Mouse (Mus musculus) left cerebral cortex, postnatal 4 days (tissue): ENCODE measurements around the gene Adgrg5. TPM values are rescaled to one million over a fixed set of nuclear protein-coding genes. Genes with fewer than 3 reads are reported as not detected.

Experiments
- DNase-seq: peaks from one replicate; pipeline ENCODE4 v3.0.0-alpha.2; 2022
- intact Hi-C: fragments of 180-260 bp; cut with DNase I; formaldehyde crosslinking; loops from one replicate; pipeline ENCODE4 v1.15.1; 2025
- total RNA-seq, 2 experiments: library from RNA; stranded (reverse); gene quantifications; 2 replicates each; pipeline ENCODE4 v1.2.3; 2021

Adgrg5 gene
- total RNA-seq, 2 experiments from 2014 or later, result 0.74 TPM; not detected in 1

DNA sequence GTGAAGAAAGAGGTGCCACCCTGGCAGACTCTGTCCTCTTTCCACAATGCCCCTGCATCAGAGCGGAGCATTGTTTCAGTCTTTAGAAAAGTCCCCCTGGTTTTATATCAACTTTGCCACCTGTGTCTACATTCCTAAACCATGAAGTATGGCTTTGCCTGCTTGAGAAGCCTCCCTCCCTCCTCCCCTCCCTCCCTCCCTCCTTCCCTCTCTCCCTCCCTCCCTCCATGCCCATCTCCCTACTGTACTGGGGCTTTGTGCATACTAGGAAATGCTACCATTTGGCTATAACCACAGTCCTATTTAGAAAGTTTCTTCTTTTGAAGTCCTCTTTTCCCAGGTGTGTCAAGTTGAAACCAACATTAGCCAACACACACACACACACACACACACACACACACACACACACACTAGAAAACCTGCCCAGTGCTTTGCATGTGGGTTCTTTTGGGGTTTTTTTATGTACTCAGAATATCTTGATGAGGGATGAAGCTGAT, 32.6 kb downstream of the Adgrg5 start:
- intact Hi-C loops, result no loop called here
- DNase-seq, result no peak

DNA sequence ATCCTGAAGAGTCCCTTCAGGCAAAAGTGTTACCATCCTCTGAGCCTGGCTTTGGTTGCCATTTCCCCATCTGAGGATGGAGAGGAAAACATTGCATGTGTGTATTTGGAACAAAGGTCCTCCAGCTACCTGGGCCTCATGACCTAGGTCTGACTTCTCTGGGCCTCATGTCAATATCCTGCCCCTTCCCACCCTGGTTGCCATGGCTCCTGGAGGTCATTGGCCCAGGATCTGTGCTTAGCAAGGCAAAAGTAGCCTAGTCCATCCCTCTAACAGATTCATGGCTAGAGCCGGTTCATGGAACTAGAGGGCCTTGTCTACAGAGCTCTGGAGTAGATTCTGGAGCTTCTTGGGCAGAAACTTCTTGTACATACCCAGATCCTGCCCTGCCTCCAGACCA, 38.7 kb downstream of the Adgrg5 start:
- intact Hi-C loops, result no loop called here
- no peak for DNase-seq

DNA sequence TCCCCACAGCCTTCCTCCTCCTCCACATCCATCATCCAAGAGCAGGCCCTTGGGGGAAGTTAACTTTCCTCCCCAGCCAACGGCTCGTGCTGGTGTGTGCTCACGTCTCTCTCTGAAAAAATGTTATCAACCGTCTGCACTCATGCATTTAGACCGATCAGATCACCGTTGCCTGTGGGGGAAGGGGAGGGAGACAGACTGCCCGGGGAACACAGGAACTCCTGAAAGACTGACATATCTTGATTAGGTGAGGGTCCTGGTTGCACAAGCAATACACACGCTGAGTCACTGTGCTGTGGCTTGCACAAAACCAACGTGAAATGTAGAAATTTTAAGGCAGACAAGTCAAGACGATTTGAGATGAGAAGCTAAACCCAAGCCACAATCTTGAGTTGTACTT, 41.3 kb downstream of the Adgrg5 start:
- DNase-seq, result no peak
- intact Hi-C loops, result no loop called here

DNA sequence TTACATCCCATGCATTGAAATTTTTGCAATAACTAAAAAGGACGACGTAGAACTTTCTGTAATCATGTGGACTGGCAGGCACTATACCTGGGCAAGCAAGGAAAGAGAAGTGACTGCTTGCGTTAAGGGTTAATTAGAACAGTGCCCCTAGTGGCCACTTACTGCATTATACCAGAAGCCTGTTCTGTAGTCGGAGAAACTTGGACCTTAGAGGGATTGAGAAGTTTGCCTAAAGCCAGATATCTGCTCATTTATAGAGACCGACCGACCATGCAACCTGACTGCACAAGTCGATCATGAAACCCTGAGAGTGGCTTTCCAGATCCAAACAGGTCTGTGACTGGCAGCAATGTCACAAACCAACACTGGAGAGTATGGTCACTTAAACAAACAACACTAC, 43.1 kb downstream of the Adgrg5 start:
- intact Hi-C loops, result no loop called here
- DNase-seq, result no peak

DNA sequence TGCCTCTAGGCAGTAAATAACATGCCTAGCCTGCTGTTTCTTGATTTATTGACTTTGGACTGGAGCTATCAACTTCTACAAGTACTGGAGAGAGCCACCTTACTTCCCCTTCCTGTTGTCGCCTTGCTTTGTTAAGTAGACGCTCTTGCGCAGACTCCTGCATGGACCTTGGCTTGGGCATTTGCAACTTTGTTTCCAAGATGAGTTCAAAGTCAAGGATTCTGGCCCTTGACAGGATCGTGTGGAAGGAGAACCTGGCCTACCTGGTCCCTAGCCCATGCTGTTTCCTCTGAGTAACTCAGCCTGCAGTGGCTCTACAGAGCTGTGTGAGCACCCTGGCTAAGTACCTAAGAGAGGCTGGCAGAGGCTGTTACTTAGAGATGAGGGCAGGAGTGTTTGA, 43.6 kb downstream of the Adgrg5 start:
- no peak for DNase-seq
- intact Hi-C loops, result no loop called here

DNA sequence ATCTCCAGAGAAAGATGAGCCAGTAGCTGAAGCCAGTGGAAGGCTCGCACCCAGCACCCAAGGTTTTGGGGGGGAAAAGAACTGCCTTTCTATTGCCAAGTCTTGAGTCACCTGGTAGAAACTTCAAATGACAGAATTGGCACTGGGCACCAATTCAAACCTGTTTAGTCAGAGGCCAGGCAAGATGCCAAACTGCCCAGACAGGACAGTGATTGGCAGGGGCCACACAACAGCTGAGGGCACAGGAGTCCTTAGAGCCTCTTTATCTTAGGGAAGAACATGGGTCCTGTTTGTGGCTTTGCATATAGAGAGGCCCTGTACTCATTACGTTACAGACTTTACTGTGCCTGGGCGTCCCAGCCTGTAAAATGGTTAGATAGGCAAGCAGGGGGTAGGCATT, 44.1 kb downstream of the Adgrg5 start:
- intact Hi-C loops, result no loop called here
- no peak for DNase-seq

DNA sequence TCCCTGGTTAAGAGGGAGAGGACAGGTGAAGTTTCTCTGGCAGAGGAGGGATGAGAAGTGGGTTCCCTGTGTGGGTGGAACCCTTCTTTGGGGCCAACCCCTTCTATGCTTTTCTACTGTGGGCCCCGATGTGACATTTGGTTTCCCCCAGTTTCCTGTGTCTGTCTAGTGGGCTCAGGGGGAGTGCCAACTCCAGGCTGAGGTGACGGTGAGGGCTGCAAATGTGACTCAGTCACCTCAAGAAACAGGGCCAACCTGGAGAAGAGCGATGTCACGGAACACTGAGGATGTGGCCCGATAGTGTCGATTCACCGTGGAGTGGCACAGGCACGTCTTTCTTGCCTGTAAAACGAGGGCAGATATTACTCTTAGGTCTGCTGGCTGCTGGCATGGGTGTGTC, 49.8 kb downstream of the Adgrg5 start:
- no peak for DNase-seq
- intact Hi-C loops, result no loop called here

DNA sequence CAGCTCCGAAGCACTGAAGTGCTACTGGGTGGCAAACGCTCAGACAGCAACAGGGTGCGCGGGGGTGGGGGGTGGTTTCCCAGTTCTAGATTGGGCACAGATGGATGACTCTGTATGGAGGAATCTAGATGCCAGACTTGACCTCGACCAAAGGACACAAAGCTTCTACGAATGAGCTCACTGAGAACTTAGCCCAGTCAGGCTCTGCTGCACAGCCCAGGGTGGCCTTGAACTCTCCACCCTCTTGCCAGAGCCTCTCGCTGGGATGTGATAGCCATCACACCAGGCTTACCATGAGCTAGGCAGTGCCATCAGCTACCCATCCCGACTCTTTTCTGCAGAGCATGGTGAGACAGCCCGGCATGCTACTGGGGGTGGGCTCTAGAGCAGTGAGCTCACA, 50.3 kb downstream of the Adgrg5 start:
- DNase-seq, result no peak
- intact Hi-C loops, result no loop called here

DNA sequence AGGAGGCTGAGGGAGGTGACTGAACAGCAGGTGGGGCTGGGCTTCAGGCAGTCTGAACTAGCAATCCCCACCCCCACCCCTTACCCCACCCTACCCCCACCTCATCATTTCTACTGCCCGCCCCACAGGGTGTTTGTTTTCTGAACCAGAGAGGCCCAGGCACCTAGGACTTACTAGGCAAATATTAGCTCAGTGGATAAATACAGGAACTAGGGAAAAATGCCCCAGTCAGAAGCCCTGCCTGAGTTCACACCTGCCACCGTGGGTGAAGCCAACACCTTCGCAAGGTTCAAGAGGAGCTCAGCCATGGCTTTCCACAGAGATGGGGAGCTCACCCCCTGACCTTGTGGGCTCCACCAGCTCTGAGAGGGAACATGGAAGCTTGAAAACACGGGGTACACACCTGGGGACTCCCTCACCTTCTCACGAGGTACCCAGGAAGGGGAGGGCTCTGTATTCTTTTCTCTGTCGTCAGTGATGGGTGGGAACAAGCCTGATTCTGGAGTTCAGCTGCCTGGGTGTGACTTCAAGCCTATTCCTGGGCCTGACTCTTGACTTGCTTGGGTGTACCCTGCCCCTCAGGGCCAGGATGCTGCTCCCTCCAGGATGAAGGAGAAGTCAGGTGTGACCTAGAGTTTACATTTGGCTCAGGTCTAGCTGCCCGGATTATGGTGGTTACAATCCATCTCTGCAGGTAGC, 51.1 kb downstream of the Adgrg5 start, which contains the start of gene Adgrg1:
Gene Adgrg1, plus strand, starts transcription at position 285 of the 699 bp plus-strand sequence.
- intact Hi-C loops, result no loop called here
- no peak for DNase-seq

DNA sequence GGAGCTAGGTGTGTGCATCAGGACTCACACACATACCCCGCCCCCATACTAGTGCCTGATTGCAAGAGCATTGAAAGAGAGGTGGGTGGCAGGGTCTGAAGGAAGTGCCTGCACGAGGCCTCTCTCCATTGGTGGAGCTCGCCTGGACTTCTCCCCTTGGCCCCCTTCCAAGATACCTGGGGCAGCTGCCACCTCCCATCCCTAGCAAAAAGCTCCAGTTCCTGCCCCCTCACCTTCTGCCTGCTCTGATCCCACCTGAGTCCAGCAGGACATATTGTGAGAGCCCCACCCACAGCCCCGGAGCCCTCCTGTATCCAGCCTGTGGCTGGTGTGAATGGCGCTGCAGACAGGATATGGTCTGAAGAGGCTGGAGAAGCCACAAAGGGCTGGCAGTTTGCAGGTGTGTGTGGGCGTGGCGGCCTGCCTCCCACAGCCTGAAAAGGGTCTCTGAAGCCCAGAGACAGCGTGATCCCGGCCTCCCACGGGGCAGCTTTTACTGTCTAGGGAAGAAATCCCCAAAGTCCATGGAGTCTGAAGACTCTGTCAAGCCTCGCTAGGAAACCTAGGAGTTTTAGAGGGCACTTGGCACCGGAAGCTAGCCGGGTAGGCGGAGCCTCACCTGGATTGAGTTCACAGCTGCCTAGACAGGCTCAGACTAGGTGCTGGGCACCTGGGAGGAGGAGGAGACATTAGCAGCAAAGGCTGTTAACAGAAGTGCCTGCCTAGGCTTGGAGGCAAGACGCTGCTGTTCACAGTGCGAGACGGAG, 53.3 kb downstream of the Adgrg5 start:
- no peak for DNase-seq
- intact Hi-C loops, result no loop called here

DNA sequence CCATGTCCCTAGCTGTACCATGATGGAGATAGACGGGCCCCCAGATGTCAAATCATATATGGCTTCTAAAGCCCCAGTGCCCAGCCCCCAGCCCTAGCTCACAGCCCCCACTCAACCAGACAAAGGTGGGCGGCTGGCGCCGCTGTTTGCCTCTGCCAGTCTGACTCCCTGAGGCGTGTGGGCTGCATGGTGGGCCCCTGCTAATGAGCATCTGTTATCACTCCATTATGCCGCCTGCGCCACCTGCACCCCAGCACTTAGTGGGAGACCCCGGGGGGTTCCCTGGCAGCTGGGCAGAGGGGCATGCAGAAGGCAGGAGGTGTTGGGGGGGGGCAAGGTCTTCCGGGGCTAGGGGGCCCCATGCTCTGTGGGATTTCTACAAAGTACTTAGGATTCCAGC, 54.6 kb downstream of the Adgrg5 start:
- intact Hi-C loops, result no loop called here
- peak; percentile 66 for DNase-seq

DNA sequence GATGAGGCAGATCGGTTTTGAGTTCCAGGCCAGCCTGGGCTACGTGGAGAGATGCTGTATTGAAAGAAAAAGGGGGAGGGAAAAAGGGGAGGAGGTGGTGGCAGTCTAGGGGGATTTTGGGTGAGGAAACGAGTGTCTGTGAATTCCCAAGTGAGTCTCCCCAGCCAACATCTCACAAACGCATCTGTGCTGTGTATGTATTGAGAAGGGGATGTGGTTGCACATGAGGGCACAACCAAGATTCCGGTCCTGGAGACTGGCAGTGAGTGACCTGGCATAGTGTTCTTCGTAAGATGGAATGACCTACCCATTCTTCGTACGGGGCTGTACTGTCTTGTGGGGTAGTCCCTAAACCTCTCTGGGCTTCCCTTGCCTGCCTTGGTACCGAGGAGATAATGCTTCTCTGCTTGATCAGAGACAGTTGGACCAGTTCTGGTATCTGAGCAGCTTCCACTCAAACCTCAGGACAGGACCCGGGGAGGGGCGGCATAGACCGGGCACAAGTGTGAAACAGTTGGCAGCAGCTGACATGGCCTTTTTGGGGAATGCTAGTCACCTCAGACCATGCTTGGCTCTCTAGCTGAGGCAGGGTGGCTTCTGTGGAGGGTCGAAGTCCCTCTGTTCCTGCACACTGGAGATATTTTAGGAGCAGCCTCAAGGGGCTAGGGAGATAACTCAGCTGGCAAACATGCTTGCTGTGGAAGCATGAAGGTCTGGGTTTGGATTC, 55.3 kb downstream of the Adgrg5 start:
- DNase-seq, result no peak

DNA sequence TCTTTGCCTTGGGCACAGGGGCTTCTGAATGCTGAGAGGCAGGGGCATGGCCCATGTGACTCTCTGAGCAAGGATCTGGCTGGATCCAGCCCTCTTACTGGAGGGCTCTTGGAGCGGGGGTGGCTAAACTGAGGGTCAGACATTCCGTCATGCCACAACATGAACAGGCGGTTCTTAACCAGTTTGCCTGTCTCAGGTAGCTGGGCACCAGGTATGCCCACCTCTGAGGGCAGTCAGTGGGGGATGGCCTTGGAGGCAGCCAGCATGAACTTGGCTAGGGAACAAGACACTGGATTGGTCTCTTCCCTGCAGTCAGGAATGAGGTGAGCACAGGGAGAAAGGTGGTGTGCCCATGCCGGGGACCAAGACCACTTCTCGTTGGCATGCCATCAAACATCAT, 56.7 kb downstream of the Adgrg5 start:
- intact Hi-C loops, result no loop called here
- DNase-seq, result no peak

More for the DNA sequence above, 55.3 kb downstream of the Adgrg5 start:
- intact Hi-C loops, result no loop called here

DNA sequence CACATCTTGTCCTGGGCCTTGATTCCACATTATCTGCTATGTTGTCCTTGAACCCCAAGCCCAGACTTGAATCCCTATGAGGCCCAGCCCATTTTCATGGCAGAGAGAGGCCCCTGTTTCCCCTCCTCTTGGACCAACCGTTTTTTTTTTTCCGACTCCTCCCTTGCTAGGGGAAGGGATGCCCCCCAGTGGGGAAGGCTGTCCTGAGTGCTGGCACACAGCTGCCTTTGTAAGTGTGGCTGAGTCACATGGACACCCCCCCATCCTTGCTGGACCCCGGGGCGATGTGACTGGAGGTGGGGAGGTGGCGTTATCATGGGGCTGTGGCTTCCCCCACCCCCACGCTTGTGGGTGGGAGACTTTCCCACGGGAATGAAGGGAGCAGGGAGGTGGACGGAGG, 57.5 kb downstream of the Adgrg5 start:
- intact Hi-C loops, result no loop called here
- peak; percentile 45 for DNase-seq

DNA sequence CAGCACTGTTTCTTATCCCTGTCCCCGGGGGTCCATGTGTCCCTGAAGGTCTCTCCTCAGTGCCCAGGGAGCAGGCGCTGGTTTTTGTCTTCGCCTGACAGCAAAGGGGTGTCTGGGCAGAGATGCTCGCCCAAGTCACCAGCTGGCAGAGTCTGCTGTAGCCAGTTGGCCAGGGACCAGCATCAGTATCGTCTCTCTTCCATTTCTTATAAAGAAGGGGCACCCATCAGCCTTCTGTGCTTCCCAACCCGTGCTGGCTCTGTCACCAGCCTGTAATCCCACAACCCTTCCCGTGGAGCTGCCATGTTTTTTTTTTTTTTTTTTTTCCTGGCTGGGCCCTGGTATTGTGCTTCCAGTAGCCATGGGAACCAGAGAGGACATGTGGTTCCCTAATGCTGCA, 58.4 kb downstream of the Adgrg5 start:
- intact Hi-C loops, result no loop called here
- peak; percentile 89 for DNase-seq

DNA sequence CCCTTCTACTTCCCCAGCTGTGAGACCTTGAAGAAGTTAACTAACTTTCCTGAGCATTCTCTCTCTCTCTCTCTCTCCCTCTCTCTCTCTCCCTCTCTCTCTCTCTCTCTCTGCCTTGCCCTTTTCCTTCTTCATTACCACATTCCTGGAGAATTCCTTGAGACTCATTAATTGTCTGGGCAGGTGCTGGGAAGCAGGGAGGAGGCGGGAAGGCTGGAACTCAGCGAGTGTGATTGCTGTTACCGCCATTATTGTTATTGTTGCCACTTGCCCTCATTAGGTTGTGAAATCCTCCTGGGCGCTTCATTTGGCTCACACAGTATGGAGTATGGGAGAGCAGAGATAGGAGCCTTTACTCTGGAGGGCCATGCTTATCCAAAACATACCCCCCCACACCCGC, 59.7 kb downstream of the Adgrg5 start:
- intact Hi-C loops, result no loop called here
- DNase-seq, result no peak

DNA sequence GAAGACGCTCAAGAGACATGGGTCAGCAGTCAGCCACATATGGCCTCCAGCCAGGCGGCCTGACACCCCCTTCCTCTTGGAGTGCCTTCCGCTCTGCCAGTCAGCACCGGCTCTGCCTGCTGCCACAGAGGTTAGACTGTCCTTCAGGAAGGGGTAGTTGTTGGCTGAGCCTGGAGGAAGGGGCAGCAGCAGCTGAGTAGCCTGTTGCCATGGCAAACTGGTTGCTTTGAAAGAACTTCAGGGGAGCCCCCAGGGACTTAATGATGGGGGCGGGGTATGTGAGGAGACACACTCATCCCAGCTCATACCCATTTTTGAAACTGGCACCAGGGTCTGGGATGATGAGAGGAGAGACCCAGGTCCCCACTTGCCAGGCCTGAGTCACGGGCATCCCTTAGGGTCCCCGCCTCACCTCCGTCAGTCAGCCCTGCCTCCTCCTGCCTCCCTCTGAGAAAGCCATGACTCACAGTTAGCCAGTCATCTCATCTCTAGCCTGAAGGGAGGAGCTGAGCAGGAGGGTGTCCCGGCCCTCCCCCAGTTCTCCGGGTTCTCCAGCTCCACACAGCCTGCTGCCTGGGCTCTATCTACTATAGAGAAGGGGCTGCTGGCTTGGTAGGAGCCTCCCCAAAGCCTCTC, 60.5 kb downstream of the Adgrg5 start:
- DNase-seq, result peak; percentile 84
- intact Hi-C loops, result no loop called here

DNA sequence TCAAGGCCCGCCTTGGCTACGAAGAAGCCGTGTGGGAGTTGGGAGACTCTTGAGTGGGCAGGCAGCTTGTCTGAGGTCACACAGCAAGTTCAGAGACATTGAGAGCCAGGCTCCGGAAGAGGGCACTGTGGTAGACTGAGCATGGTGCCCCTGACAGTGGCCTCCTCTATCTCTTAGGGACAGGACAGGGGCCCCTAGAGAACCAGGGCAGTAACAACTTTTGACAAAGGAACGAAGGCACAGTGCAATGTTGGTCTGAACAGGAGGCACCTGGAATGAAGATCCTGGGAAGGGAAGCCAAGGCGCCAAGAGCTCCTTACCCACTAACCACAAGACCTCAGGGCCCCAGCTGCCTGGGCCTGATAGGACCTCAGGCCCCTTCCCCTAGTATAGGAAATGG, 61.5 kb downstream of the Adgrg5 start:
- DNase-seq, result no peak
- intact Hi-C loops, result no loop called here

DNA sequence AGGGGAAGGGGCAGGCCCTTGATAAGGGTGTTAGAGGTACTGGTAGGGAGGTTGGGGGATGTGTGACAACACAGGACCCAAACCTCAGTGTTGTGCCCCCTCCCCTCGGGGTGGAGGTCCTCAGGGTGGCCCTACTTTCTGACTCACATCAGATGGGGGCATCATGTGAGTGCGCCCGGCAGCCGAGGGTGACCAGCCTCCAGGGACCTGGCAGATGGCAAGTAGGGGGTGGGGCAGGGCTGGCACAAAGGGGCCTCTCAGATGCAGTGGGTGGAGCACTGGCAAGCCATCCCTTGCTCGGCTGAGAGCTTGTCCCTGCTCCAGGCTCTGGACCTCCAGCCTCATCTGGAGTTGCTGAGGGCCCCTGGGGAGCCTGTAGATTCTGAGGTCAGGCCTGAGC, 63.2 kb downstream of the Adgrg5 start:
- DNase-seq, result peak; percentile 91
- intact Hi-C loops, result no loop called here

DNA sequence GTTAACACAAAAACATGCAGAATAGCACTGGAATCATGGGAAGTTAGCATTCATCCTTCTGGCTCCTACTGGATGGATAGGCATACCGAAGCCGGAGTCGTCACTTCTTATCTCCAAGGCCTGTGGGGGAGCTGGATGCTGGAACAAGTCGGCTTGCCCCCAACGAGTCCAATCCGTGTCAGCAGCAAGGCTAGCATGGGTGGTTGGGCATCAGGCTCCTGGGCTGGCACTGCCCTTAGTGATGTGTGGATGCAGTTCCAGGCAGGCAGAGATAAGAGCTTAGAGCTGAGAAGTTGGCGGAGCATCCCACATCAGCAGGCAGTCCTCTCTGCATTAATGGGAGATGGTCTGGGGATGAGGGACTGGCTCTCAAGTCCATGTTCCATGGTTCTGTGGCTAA, 64.1 kb downstream of the Adgrg5 start:
- intact Hi-C loops, result no loop called here
- no peak for DNase-seq

DNA sequence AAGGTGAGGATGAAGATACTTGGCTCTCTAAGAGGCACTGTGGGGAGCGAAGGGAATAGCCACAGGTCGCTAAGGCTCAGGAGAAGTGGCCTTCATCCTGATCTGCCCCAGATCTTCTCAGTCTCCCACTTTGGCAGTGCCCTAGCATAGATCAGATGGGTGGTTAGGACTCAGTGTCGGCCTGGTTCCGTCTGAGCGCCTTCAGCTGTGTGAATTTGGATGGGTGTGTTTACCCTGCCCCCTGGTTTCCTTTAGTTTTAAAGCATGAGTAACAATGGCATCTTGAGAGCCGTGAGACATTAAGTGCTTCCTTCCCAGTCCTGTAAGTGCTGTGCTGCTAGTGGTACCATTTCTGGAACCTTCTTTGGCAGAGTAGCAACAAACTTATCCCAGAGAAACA, 65.1 kb downstream of the Adgrg5 start:
- intact Hi-C loops, result no loop called here
- DNase-seq, result no peak
